Mouse (Mus musculus) adrenal gland, postnatal 36 days (tissue): ENCODE measurements around the gene H2al1b. TPM values are rescaled to one million over a fixed set of nuclear protein-coding genes. Genes with fewer than 3 reads are reported as not detected.
"Not testable (repeated sequence)": the region's sequence is repeated elsewhere in the genome, so short reads cannot be mapped to it uniquely, and the experiment has no call there.

Source experiments
- DNase-seq, 2 experiments: peaks; one replicate each; pipeline ENCODE4 v3.0.0; 2021; ENCODE audit warnings: mixed read lengths in 1 of 2
- long read RNA-seq, 2 experiments: library from polyadenylated mRNA; stranded (forward); transcript quantifications; one replicate each; pipeline ENCODE4 v2.0.0; 2021; ENCODE audit warnings: borderline sequencing depth in 2 of 2
- total RNA-seq, 2 experiments: library from RNA; stranded (reverse); gene quantifications; 2 replicates each; pipeline ENCODE4 v1.2.3; 2021

H2al1b gene
- not detected for total RNA-seq
- long read RNA-seq, experiment 1 = 0 reads
- long read RNA-seq, experiment 2 = 0 reads

DNA sequence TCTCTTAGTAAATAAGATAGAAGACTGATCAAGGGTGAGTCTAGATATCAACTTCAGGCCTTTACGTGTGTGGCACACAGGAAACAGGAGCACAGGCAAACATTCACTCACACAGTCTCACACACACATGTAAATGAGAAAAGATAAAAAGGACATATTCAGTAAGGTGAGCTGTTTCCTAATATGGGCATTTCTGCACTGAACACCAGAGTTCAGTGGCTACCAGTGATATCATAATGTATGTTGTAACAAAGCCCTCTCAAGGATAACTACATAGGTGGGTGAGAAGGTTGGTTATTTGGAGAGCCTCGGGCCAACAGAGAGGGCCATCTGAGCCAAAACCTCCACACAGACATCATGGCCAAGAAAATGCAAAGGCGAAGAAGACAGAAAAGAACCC is at the start of gene H2al1b:
H2al1b (plus strand) TSS at position 301 of the 400 bp plus-strand sequence.
- not testable (repeated sequence) for DNase-seq

DNA sequence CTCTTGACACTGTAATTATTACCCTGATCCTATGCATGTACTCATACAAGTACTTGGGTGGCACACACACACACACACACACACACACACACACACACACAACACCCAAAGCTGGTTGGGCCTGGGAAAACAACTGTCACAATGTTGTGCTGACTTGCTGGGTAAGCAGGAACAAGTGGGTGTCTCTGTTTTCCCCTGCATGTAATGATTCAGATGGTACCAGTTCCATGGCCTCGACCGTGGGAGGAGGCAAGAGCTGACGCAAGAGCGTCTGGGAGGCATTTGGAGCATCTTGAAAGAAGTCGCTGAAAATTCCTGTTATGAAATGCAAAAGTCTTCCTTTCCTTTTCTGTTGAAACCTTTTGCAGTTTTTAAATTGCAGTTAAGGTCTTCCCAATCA is 48.2 kb upstream of the H2al1b start:
- peak; percentile 6 to 11 for DNase-seq

DNA sequence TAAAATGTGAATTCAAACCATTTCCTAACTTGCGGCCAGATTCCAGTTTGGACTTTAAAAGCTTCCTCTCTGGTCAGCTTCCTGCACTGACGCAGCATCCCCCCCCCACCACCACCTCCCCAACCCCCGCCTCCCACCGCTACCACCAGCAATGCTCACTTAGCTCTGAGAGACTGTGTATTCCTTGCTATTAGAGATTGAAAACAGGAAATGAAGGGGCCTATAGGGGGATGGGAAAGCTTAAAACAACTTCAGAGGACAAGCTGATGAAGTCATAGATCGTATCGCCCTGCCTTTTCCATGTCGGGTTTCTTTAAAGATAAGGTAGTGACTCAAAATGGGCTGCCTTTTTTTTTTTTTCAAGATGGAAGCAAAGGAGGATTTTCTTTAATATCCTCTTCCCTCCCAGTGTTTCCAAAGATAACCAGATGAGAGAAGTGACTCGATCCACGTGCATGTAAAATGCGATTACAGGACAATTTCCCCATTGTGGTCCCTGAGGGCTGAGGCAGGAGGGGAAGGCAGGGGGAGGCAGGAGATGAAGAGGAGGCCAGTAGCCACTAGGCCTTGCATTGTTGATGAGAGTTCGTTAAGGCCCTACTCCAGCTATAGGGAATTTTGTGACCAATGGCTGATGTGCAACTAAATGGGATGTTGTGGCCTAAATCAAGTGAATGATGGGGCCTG is 47.6 kb upstream of the H2al1b start:
- DNase-seq = no peak

DNA sequence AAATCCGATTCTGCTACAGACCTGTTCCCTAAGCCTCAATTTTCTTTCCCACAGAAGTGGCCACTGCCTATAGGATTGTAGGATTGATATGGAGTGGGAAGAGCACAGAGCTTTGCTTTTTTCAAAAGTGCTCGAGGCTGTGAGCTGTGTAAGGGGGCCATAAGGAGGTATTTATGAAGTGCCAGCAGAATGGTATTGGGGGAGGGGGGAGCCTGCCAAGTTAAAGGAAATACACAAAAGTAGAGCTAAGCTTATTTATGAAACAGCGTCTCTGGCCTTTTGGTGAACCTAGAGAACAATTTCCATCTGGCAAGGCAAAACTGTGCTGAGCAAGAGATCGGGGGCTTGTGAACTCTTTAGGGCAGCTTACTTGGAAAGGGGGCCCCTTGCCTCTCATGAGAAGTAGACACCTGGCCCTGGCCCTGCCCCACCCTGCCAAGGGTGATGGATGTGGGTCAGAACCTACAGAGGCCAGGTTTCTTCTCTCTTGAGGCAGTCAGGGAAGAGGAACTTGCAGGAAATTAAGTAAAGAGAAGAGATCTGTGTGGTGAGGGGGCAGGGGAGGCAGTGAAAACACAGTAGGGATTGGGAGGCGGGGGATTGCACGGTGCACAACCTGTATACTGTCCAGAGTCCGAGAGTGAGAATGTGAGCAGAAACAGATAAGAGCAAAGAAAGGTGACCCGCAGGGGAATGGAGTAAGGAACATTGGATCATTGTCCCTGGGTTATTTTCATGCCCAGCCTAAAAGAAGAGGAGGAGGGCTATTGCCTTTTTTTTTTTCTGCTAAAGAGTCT is 46.5 kb upstream of the H2al1b start:
- DNase-seq = no peak

DNA sequence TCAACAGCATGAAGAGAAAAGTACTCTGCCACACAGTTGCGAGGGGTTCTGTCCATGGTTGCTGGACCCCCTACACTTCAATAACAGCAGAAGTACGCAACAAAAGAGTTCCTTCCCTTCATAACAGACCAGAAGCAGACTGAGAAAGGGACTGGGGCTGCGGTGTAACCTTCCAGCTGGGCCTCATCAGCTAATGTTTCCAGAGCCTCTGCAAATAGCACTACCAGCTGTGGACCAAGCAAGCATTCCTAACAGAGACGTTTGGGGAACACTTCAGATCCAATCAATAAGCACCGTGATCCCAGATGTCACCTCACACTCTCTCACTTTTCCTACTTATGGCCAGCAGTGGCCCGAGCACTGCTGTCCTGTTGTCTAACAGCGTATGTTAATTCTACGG is 37.3 kb upstream of the H2al1b start:
- no peak for DNase-seq

DNA sequence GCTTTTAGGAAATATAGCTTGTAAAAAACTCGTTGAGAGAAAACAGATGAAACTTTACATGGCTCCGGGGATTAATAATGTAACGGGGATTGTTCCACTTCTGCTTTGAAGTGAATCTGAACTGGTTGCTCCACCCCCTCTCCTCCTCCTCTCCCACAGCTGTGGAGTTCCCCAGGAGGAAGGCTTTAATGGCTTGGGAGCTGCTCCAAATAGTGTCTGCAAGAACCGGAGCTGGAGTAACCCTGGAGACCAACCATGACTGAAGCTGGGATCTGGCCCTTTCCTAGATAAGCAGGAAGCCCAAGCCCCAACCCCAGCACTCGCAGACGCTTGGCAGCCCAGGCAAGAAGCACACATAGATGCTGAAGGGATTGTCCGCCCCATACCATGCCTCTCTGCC is 34.4 kb upstream of the H2al1b start:
- DNase-seq = peak in 1 of 2 experiments; percentile 4

DNA sequence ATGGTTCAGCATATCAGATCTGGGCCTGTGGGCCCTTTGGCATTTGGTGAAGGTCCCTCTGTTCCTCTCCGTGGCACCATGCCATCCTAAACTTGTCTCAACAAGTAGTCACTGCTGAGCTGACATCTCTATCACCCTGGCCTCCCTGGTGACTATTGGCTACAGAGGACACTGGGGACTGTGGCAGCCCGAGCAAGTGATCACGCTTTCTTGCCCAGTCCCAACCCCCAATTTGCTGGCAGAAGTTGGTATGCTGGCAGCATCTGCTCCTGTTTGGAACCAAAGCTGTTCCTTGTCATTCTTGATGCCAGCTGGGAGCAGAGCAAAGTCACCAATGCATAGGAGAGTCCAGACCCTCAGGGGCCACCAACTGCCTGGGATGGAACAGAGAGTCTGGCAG is 33.2 kb upstream of the H2al1b start:
- peak; percentile 9 to 28 for DNase-seq

DNA sequence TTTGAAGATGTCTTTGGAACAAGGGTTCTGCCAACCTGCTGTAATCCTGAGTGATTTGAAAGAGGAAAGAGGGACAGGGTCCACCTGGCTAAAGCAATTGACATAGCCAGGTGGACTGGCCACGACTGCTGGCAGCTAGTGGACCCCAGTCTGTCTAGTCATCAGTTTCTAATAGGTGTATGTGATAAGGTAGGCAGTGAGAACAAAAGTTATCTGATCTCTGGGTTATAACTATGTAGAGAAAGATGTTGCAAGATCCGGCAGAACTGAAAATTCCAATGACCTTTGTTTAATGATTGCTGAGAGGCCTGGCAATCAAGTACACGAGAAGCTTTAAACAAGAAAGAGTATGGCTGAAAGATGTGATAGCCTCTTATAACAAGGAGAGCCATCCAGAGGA is 29.0 kb upstream of the H2al1b start:
- no peak for DNase-seq

DNA sequence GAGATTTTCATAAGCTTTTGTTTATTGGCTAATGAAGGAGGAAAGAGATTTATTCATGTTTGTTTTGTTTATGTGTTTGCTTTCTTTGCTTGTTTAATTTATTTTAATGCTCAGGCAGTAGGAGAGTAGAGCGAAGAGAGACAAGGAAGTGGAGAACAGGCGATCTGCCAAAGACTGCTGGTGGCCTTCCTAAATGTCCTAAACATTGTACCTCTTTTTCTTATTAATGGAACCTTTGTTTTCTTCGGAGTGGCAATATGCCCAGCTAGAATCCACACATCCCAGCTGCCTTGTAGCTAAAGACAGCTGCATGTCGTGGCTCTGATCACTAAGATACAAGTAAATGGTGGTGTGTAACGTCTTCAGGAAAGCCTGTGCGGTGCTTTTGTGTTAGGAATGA is 25.1 kb upstream of the H2al1b start:
- DNase-seq = no peak

DNA sequence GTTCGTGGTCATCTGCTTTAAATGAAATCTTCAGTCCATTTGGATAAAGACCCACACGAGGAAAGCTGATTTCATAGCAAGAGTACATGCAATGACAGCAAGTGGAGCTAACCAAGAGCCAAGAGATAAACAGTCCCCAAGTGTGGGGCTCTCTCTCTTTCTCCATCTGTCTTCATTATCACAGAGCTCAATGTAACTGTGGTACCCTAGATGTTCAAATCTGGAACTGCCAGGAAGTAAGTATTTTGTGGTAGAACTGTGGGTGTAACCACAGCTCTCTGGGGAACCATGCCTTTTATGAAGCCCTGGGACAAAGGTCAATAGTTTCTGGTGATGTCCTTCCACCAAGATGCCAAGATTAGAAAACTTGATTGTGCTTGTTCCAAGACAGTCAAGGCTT is 21.5 kb upstream of the H2al1b start:
- no peak for DNase-seq

DNA sequence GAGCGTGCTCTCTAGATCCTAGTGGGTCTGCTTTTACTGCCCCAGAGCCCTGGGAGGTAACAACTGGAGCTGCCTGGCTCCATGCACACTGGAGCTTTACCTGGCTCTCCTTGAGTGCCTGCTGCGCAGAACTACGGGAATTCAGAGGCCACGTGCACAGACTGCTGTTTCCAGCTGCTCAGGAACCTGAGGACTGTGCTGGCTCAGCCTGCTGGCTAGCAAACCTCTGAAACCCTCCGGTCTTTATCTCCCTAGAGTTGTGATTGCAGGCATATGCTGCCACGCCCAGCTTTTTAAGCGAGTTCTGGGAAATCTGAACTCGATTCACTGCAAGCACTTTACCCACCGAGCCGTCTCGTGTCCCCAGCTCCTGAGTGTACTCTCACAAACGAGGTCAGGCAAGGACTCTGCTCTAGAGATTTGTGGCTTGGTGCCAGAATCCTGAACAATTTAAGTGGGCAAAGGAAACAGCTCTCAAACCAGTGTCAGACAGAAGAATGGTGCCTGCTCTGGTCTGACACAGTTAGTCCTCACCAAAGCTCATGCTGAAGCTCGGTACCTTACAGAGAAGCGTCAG is 13.8 kb upstream of the H2al1b start:
- peak; percentile 1 to 11 for DNase-seq

DNA sequence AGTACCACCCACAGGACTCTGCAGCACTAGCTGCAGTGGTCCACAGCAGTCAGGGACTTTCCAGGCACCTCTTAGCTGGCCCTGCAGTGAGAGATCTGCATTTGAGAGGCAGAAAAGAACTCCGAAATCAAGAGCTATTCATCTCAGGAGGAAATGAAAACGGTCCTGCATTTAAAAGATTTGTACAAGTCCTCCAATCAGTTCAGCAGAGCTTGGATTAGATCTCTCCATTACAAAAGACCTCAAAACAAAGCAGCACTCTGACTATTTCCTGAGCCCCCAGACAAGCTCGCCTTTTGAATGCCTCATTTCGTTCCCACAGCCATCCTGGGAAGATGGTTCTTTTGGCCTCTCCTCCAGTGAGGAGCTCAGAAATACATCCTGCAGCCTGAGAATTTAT is 13.0 kb upstream of the H2al1b start:
- DNase-seq = no peak

DNA sequence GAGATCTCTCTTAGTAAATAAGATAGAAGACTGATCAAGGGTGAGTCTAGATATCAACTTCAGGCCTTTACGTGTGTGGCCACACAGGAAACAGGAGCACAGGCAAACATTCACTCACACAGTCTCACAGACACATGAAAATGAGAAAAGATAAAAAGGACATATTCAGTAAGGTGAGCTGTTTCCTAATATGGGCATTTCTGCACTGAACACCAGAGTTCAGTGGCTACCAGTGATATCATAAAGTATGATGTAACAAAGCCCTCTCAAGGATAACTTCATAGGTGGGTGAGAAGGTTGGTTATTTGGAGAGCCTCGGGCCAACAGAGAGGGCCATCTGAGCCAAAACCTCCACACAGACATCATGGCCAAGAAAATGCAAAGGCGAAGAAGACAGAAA is 3.3 kb upstream of the H2al1b start, which contains the start of gene H2al1a:
H2al1a (plus strand) TSS at position 301 of the 400 bp plus-strand sequence.
- not testable (repeated sequence) for DNase-seq

DNA sequence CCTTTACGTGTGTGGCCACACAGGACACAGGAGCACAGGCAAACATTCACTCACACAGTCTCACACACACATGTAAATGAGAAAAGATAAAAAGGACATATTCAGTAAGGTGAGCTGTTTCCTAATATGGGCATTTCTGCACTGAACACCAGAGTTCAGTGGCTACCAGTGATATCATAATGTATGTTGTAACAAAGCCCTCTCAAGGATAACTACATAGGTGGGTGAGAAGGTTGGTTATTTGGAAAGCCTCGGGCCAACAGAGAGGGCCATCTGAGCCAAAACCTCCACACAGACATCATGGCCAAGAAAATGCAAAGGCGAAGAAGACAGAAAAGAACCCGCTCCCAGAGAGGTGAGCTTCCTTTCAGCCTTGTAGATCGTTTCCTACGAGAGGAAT is 3.1 kb downstream of the H2al1b start, which contains the start of gene H2al1c:
H2al1c (plus strand) TSS at position 301 of the 400 bp plus-strand sequence.
- DNase-seq = not testable (repeated sequence)

DNA sequence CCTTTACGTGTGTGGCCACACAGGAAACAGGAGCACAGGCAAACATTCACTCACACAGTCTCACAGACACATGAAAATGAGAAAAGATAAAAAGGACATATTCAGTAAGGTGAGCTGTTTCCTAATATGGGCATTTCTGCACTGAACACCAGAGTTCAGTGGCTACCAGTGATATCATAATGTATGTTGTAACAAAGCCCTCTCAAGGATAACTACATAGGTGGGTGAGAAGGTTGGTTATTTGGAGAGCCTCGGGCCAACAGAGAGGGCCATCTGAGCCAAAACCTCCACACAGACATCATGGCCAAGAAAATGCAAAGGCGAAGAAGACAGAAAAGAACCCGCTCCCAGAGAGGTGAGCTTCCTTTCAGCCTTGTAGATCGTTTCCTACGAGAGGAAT is 6.3 kb downstream of the H2al1b start, which contains the start of gene H2al1d:
H2al1d (plus strand) TSS at position 301 of the 400 bp plus-strand sequence.
- not testable (repeated sequence) for DNase-seq

DNA sequence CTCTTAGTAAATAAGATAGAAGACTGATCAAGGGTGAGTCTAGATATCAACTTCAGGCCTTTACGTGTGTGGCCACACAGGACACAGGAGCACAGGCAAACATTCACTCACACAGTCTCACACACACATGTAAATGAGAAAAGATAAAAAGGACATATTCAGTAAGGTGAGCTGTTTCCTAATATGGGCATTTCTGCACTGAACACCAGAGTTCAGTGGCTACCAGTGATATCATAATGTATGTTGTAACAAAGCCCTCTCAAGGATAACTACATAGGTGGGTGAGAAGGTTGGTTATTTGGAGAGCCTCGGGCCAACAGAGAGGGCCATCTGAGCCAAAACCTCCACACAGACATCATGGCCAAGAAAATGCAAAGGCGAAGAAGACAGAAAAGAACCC is 9.4 kb downstream of the H2al1b start, which contains the start of gene H2al1e:
H2al1e (plus strand) TSS at position 301 of the 400 bp plus-strand sequence.
- not testable (repeated sequence) for DNase-seq

DNA sequence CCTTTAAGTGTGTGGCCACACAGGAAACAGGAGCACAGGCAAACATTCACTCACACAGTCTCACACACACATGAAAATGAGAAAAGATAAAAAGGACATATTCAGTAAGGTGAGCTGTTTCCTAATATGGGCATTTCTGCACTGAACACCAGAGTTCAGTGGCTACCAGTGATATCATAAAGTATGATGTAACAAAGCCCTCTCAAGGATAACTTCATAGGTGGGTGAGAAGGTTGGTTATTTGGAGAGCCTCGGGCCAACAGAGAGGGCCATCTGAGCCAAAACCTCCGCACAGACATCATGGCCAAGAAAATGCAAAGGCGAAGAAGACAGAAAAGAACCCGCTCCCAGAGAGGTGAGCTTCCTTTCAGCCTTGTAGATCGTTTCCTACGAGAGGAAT is 12.6 kb downstream of the H2al1b start, which contains the start of gene H2al1f:
H2al1f (plus strand) TSS at position 301 of the 400 bp plus-strand sequence.
- DNase-seq = not testable (repeated sequence)

DNA sequence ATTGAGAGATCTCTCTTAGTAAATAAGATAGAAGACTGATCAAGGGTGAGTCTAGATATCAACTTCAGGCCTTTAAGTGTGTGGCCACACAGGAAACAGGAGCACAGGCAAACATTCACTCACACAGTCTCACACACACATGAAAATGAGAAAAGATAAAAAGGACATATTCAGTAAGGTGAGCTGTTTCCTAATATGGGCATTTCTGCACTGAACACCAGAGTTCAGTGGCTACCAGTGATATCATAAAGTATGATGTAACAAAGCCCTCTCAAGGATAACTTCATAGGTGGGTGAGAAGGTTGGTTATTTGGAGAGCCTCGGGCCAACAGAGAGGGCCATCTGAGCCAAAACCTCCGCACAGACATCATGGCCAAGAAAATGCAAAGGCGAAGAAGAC is 15.7 kb downstream of the H2al1b start, which contains the start of gene H2al1g:
H2al1g (plus strand) TSS at position 301 of the 400 bp plus-strand sequence.
- DNase-seq = not testable (repeated sequence)

DNA sequence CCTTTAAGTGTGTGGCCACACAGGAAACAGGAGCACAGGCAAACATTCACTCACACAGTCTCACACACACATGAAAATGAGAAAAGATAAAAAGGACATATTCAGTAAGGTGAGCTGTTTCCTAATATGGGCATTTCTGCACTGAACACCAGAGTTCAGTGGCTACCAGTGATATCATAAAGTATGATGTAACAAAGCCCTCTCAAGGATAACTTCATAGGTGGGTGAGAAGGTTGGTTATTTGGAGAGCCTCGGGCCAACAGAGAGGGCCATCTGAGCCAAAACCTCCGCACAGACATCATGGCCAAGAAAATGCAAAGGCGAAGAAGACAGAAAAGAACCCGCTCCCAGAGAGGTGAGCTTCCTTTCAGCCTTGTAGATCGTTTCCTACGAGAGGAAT is 19.0 kb downstream of the H2al1b start, which contains the start of gene H2al1h:
H2al1h (plus strand) TSS at position 301 of the 400 bp plus-strand sequence.
- not testable (repeated sequence) for DNase-seq

DNA sequence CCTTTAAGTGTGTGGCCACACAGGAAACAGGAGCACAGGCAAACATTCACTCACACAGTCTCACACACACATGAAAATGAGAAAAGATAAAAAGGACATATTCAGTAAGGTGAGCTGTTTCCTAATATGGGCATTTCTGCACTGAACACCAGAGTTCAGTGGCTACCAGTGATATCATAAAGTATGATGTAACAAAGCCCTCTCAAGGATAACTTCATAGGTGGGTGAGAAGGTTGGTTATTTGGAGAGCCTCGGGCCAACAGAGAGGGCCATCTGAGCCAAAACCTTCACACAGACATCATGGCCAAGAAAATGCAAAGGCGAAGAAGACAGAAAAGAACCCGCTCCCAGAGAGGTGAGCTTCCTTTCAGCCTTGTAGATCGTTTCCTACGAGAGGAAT is 22.1 kb downstream of the H2al1b start, which contains the start of gene H2al1i:
H2al1i (plus strand) TSS at position 301 of the 400 bp plus-strand sequence.
- not testable (repeated sequence) for DNase-seq

DNA sequence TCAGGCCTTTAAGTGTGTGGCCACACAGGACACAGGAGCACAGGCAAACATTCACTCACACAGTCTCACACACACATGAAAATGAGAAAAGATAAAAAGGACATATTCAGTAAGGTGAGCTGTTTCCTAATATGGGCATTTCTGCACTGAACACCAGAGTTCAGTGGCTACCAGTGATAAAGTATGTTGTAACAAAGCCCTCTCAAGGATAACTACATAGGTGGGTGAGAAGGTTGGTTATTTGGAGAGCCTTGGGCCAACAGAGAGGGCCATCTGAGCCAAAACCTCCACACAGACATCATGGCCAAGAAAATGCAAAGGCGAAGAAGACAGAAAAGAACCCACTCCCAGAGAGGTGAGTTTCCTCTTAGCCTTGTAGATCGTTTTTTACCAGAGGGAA is 25.3 kb downstream of the H2al1b start, which contains the start of gene H2al1j:
H2al1j (plus strand) TSS at position 301 of the 400 bp plus-strand sequence.
- not testable (repeated sequence) for DNase-seq

DNA sequence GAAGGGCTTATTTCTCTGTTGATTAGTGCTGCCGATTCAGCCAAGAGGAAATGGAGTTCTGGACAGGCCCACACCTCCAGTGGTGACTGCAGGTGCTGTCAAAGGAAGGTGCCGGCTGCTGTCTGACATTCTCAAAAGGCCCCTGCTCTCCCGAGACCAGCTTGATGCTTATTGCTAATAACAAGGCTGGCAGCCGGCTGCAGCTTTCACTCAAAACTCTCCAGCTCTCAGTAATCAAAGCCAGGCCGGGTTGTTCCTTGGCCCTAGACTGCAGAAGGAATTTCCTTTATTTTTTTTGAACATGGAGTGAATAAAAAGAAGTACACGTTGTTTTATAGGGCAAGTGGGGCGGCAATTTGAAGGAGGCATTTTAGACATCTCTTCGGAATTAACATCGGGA is 43.5 kb downstream of the H2al1b start:
- no peak for DNase-seq
